Mouse (Mus musculus) intestine, embryonic 14.5 days (tissue): ENCODE data around the gene Klhdc8b. TPM values are rescaled to one million over a fixed set of nuclear protein-coding genes. Genes with fewer than 3 reads are reported as not detected.
A peak's percentile ranks its signal among the peaks of the same experiment; 100 is the strongest.

Experiments used
- ATAC-seq: fragments of 200-750 bp; cut with Nextera tagmentation; replicated peaks from 2 replicates; pipeline ENCODE4 v1.8.0; 2017; ENCODE audit warnings: low read depth, moderate number of reproducible peaks, moderate TSS enrichment, moderate library complexity; ENCODE audit not compliant: low FRiP score, low TSS enrichment
- DNase-seq: peaks from one replicate; pipeline ENCODE4 v3.0.0-alpha.2; 2018; ENCODE audit warnings: low spot score
- H3K27ac ChIP-seq: fragments of 300-500 bp; sonication (generic); 2 replicates; pipeline ENCODE4 v1.5.1; 2014; ENCODE audit warnings: low read depth, mild to moderate bottlenecking, control low read depth
- H3K27me3 ChIP-seq: fragments of 300-500 bp; sonication (generic); replicated peaks from 2 replicates; pipeline ENCODE4 v1.6.1; 2014; ENCODE audit warnings: low read length, control low read depth; ENCODE audit not compliant: control insufficient read depth, insufficient read depth
- H3K36me3 ChIP-seq: fragments of 300-500 bp; sonication (generic); 2 replicates; pipeline ENCODE4 v1.6.1; 2014; ENCODE audit warnings: low read length, control low read depth; ENCODE audit not compliant: control insufficient read depth, insufficient read depth
- H3K4me1 ChIP-seq: fragments of 300-500 bp; sonication (generic); replicated peaks from 2 replicates; pipeline ENCODE4 v1.6.1; 2014; ENCODE audit warnings: low read length, control low read depth, mixed read lengths; ENCODE audit not compliant: control insufficient read depth, insufficient read depth
- H3K4me2 ChIP-seq: fragments of 300-500 bp; sonication (generic); 2 replicates; pipeline ENCODE4 v1.6.1; 2014; ENCODE audit warnings: low read length
- H3K4me3 ChIP-seq: fragments of 300-500 bp; sonication (generic); 2 replicates; pipeline ENCODE4 v1.5.1; 2014; ENCODE audit warnings: low read depth, low read length, control low read depth, mixed read lengths
- H3K9ac ChIP-seq: fragments of 300-500 bp; sonication (generic); 2 replicates; pipeline ENCODE4 v1.6.1; 2014; ENCODE audit warnings: mild to moderate bottlenecking, low read length
- H3K9me3 ChIP-seq: fragments of 300-500 bp; sonication (generic); 2 replicates; pipeline ENCODE4 v1.6.1; 2016; ENCODE audit warnings: low read length, control low read depth; ENCODE audit not compliant: control insufficient read depth
- WGBS: fragments of 180-500 bp; shearing (Covaris S2); extraction: QIAGEN DNeasy Blood & Tissue Kit; methylation state at CpG from one replicate; pipeline ENCODE4 v1.1.7; 2014; 5-methylcytosine and 5-hydroxymethylcytosine counted together
- polyA plus RNA-seq: library from polyadenylated mRNA; unstranded; fragments of >200 nt; fragmentation: Nextera tagmentation; extraction: Ambion mirVana; gene quantifications from 2 replicates; pipeline ENCODE4 v1.2.1, GENCODE M21; 2014

Gene Klhdc8b
- polyA plus RNA-seq, 1 experiment from 2014 or later, result 59.9 TPM

DNA sequence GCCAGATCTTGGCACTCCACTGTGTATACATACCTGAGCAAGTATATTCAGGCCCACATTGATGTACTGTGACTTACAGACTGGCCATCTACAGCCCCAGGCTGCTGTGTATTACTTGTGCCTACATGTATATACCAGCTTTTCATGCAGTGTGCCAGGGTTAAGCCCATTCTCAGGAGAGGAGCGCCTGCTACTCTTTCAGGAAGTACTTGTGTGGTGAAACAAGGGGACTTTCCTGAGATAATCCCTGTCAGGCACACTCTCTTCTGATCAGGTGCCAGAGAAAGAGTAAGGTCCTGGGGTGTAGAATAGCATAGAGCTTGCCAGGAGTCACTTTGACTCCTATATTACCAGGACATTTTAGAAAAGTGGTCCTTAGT, 1.5 kb downstream of the Klhdc8b start:
- 86% methylated on average over 1 of the region's 1 CpGs for WGBS

DNA sequence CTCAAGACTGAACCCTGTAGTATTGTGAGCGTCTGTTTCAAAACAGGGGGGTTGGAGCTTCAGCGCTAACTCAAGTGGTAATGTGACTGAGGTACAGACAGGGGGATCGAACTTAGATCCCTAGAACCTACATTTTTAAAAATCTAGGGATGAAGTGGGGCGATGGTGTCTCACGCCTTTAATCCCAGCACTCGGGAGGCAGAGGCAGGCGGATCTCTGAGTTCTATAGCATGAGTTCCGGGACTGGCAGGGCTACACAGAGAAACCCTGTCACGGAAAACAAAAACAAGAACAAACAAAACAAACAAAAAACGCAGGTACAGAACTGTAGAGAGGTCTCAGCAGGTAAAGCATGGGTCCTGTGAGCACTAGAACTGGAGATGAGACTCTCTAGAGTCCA, 4.4 kb downstream of the Klhdc8b start:
- WGBS, result 84% methylated on average over 10 of the region's 10 CpGs
- Histone ChIP-seq H3K4me2 (no peak overlapping the region), H3K27me3 (no peaks in the 10 kb centered on the region), H3K4me3 (no peak overlapping the region), H3K9ac (no peak overlapping the region), H3K27ac (no peak overlapping the region), H3K36me3 (no peaks in the 10 kb centered on the region), H3K9me3 (no peaks in the 10 kb centered on the region), H3K4me1 (peaks cover 17% of the 10 kb centered on the region)
- no peak for ATAC-seq
- no peak for DNase-seq

More for the DNA sequence above, 1.5 kb downstream of the Klhdc8b start:
- H3K36me3 ChIP-seq, result peaks cover 23% of the 10 kb centered on the region
- H3K9me3 ChIP-seq, result no peaks in the 10 kb centered on the region
- ATAC-seq (no peak), DNase-seq (no peak)
- H3K27me3 ChIP-seq, result no peaks in the 10 kb centered on the region
- peak overlapping the region; percentile 91; the same call in 1 of the 2 replicates for H3K9ac ChIP-seq
- H3K4me1 ChIP-seq, result peaks cover 19% of the 10 kb centered on the region
- H3K27ac ChIP-seq, result peak overlapping the region; percentile 98
- peak overlapping the region; percentile 56 for H3K4me3 ChIP-seq
- peak overlapping the region; percentile 91 for H3K4me2 ChIP-seq

DNA sequence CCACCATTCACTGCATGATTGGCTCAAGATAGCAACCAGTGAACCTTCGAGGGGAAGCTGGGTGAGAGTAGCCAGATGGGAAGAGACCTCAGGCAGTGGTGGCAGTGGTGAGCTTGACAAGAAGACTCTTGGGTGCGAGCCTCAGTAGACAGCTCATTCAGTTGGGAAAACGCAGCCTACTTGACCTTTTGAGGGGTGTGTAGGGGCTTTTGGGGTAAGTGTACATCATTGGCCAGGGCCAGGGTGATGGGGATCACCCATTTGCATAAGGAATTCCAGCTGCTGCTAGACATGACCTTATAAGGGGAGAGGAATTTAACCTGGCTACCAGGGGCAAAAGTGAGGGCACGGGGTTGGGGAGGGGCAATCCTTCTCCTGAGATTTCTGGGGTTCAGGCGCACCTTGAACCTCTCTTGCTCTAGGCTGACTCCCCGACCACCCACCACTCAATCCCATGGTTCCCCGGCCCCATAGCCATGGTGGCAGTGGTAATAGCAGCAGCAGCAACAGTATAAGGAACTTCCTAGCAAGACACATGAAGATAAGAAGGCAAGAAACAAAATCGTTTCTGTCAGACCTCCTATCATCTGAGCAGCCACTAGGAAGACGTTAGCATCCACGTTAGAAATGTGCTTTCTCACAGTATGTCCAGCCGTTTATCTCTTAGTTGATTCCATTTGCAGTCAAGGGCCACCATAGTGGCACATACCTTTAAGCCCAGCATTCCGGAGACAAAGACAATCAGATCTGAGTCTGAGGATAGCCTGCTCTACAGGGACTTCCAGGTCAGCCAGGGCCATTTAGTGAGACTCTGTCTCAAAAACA, 5.4 kb downstream of the Klhdc8b start:
- Histone ChIP-seq H3K27ac (no peak overlapping the region), H3K36me3 (no peaks in the 10 kb centered on the region), H3K27me3 (no peaks in the 10 kb centered on the region), H3K9me3 (no peaks in the 10 kb centered on the region), H3K4me1 (peaks cover 16% of the 10 kb centered on the region), H3K4me2 (no peak overlapping the region), H3K4me3 (no peak overlapping the region), H3K9ac (no peak overlapping the region)
- no peak for ATAC-seq
- DNase-seq, result no peak
- WGBS, result 70% methylated on average over 12 of the region's 12 CpGs

DNA sequence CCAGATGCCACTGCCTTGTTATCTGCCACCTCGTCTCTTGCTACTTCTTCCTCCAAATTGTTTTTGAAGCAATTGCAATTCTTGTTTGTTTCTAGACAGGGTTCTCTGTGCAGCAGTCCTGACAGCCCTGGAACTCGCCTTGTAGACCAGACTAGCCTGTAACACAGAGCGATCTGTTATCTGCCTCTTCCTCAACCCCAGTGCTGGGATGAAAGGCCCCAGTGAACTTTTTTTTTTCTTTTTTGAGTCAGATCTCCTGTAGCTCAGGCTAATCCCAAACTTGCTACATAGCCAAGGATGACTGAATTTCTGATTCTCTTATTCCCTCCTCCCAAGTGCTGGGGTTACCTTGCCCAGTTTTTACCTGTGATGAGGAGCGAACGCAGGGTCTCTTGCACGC, 7.0 kb downstream of the Klhdc8b start:
- Histone ChIP-seq H3K9ac (no peak overlapping the region), H3K4me2 (no peak overlapping the region), H3K9me3 (no peaks in the 10 kb centered on the region), H3K27ac (no peak overlapping the region), H3K27me3 (no peaks in the 10 kb centered on the region), H3K36me3 (no peaks in the 10 kb centered on the region), H3K4me1 (peaks cover 31% of the 10 kb centered on the region), H3K4me3 (no peak overlapping the region)
- DNase-seq (no peak), ATAC-seq (no peak)
- WGBS, result 90% methylated on average over 6 of the region's 6 CpGs

DNA sequence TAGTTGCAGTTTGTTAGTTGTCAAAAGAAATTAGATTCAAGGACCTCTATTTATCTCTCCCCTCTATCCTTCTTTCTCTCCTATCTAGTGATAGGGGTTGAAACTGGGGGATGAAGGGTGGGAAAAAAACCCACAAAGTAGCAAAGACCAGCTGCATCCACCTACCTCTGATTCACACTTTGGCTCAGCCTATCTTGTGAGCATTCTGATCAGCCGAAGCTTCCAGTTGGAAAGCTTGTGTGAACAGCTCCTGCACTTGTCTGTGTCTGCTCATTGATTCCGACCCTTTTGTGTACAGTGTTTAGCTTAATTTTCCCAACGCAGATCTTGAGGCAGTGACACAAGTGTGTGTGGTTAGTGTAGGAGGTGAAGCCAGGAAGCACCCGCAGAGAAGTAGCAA, 7.9 kb downstream of the Klhdc8b start:
- Histone ChIP-seq H3K9me3 (no peaks in the 10 kb centered on the region), H3K9ac (peak overlapping the region; percentile 60; the same call in 1 of the 2 replicates), H3K27me3 (no peaks in the 10 kb centered on the region), H3K4me3 (peak overlapping the region; percentile 59), H3K27ac (peak overlapping the region; percentile 92), H3K36me3 (peaks cover 3% of the 10 kb centered on the region), H3K4me2 (peak overlapping the region; percentile 89), H3K4me1 (peaks cover 34% of the 10 kb centered on the region)
- DNase-seq, result no peak
- no peak for ATAC-seq
- WGBS, result 54% methylated on average over 4 of the region's 4 CpGs

DNA sequence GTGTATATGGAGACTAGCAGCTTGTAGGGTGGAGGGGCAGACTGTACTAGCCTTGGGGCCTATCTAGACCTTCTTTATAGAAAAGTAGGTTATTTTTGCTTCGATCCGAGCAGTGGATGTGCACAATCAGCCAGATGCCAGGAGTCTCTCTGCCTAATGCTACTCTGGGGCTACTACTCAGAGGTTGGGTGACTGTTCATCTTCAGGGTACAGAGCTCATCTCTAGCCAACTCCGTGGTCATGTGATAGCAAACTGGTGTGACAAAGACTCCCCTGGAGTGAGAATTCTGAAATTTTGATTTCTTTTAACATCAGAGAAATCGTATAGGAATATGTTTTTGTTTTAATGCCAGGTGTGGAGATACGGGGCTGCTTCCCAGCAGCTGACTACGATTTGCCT, 8.5 kb downstream of the Klhdc8b start:
- H3K4me2 ChIP-seq, result peak overlapping the region; percentile 89
- 28% methylated on average over 6 of the region's 6 CpGs for WGBS
- H3K27ac ChIP-seq, result peak overlapping the region; percentile 92
- H3K36me3 ChIP-seq, result peaks cover 9% of the 10 kb centered on the region
- ATAC-seq, result peak; percentile 38
- H3K4me1 ChIP-seq, result peaks cover 34% of the 10 kb centered on the region
- no peaks in the 10 kb centered on the region for H3K9me3 ChIP-seq
- peak overlapping the region; percentile 60 for H3K9ac ChIP-seq
- H3K27me3 ChIP-seq, result no peaks in the 10 kb centered on the region
- peak overlapping the region; percentile 59 for H3K4me3 ChIP-seq
- no peak for DNase-seq

DNA sequence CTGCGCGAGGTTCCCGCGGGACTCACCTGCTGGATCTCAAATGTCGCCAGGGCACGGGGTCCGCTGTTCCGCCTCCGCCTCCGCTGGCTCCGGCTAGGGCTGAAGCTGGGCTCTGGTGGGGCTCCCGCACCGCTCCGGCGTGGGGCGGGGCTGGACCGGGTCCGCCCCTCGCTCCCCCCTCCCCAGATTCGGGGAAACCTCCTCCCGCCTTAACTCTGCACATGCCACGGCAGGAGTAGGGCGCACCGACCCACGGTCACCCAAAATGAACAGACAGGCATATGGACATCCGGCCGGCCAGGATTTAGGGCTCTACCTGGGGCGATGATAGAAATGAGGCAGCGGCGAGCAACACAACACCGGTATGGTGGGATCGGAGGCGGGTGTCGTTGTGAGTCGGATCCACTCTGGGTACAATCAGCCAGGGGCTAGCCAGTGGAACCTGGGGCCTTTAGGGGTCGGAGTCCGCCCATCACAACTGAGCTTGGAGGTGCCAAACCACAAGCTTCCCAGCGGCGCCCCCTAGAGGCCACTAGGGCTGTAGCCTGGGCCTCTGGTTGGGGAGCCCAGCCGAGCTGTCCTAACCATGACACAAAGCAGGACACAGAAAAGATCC, 9.0 kb downstream of the Klhdc8b start:
- peak; percentile 87 for ATAC-seq
- peaks cover 34% of the 10 kb centered on the region for H3K4me1 ChIP-seq
- DNase-seq, result peak; percentile 98
- peak overlapping the region; percentile 92 for H3K27ac ChIP-seq
- H3K9ac ChIP-seq, result peak overlapping the region; percentile 60
- H3K4me3 ChIP-seq, result peak overlapping the region; percentile 59
- H3K4me2 ChIP-seq, result peak overlapping the region; percentile 89
- no peaks in the 10 kb centered on the region for H3K9me3 ChIP-seq
- no peaks in the 10 kb centered on the region for H3K27me3 ChIP-seq
- under 1% methylated on average over 40 of the region's 40 CpGs for WGBS
- peaks cover 12% of the 10 kb centered on the region for H3K36me3 ChIP-seq

DNA sequence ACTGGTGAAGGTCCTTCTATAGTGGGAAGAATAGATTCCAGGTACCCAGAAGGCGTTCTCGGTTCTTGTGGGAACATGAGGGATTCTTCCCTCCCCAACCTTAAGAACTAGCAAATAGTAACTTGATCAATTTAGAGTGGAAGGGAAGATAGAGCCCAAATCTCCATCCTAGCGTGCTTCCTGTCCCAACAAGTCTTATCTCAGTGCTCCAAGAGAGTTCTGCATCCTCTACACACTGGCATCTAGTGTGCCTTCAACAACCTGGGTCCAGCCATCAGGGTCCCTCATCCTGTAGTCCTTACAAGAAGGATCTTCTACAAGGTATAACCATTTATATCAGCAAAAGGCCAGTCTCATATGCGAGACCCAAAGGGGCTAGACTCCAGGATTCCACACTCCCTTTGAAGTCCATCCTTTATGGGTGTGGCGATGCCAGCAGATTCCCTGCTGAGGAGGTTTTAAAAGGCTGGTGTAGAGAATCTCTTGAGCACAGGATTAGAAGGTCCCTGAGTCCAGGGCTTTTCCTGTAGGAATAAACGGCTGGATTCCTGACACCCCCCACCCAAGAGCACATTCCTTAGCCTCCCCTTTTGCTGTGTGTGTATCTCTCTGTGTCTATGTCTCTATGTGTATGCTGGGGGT, 9.7 kb downstream of the Klhdc8b start:
- Histone ChIP-seq H3K9me3 (no peaks in the 10 kb centered on the region), H3K4me1 (peaks cover 34% of the 10 kb centered on the region), H3K27ac (peak overlapping the region; percentile 92), H3K27me3 (no peaks in the 10 kb centered on the region), H3K9ac (peak overlapping the region; percentile 60), H3K4me3 (peak overlapping the region; percentile 59), H3K36me3 (peaks cover 12% of the 10 kb centered on the region), H3K4me2 (peak overlapping the region; percentile 89)
- ATAC-seq, result no peak
- DNase-seq, result peak; percentile 59
- WGBS, result 46% methylated on average over 6 of the region's 6 CpGs
